Mouse (Mus musculus): ENCODE results near the gene Phactr1.
A peak's percentile ranks its signal among the peaks of the same experiment; 100 is the strongest.

Phactr1 gene

GRCm38 (mm10) chr13:42920062-42920461 lies 239.6 kb downstream of the Phactr1 start:
- no peak for DNase-seq (ENCODE audit: low read depth, low spot score)

- no peak for DNase-seq (ENCODE audit: low read depth, low spot score)
Observed at GRCm38 (mm10) chr13:42921769-42922450, 241.5 kb downstream of the Phactr1 start.

GRCm38 (mm10) chr13:42927778-42928177 lies 247.4 kb downstream of the Phactr1 start:
- DNase-seq (ENCODE audit: low read depth, low spot score): no peak

DNA sequence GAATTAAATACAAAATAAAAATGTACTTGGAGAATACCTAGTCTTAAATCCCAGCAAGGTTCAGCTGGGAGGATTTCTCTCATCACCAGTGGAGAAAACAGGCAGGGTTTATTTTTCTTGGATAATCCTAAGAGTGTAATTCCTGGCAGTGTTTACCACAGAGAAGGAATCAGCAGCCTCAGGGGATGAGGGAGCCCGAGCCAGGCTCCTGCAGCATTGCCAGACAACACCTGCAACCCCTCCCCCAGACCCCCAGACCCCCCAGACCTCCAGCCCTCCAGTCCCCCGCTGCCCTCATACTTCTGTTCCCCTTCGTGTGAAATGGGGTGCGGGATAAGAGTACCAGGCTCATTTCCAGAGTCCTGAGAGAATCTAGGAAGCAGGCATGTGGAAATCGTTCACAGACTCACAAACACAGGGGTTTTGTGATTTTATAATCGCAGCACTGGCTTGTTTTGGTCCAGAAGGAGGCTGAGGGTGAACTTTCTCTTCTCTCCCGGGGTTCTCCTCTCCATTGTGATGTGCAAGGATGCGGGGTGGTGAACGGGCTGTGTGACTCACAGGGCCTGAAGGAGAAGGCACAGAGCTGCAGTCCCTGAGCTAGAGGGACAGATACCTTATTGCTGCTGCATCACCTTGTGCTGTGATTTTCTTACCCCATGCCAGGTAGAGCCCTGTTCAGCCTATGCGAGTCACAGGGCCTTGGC lies 249.3 kb downstream of the Phactr1 start:
- no peak for DNase-seq (ENCODE audit: low read depth, low spot score)

- DNase-seq (ENCODE audit: low read depth, low spot score): no peak
Observed at GRCm38 (mm10) chr13:42932046-42932445, 251.6 kb downstream of the Phactr1 start.

GRCm38 (mm10) chr13:42934538-42935126 lies 254.2 kb downstream of the Phactr1 start:
- peak; percentile 77 for DNase-seq (ENCODE audit: low read depth, low spot score)

- no peak for DNase-seq (ENCODE audit: low read depth, low spot score)
Observed at GRCm38 (mm10) chr13:42937871-42938270, 257.4 kb downstream of the Phactr1 start.

GRCm38 (mm10) chr13:42938346-42938745 lies 257.9 kb downstream of the Phactr1 start:
- no peak for DNase-seq (ENCODE audit: low read depth, low spot score)

DNA sequence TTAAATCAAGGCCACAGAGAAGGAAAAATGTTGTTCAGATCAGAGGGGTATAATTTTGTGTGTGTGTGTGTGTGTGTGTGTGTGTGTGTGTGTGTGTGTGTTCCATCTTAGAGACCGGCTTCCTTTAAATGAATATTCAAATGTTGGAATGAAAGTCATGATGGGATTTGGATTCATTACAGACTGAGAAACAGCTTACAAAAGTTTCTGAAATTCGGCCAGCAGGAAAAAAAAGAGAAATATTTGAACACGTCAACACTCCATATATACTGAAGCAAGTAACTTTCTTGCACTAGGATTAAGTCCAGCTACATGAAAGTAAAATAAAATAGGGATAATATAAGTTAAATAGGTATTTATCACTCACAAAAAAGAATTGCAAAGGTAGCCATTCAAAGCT lies 259.8 kb downstream of the Phactr1 start:
- DNase-seq (ENCODE audit: low read depth, low spot score): no peak

- no peak for DNase-seq (ENCODE audit: low read depth, low spot score)
Observed at GRCm38 (mm10) chr13:42944106-42944505, 263.7 kb downstream of the Phactr1 start.

- peak; percentile 23 for DNase-seq (ENCODE audit: low read depth, low spot score)
Observed at GRCm38 (mm10) chr13:42945201-42945600, 264.8 kb downstream of the Phactr1 start.

DNA sequence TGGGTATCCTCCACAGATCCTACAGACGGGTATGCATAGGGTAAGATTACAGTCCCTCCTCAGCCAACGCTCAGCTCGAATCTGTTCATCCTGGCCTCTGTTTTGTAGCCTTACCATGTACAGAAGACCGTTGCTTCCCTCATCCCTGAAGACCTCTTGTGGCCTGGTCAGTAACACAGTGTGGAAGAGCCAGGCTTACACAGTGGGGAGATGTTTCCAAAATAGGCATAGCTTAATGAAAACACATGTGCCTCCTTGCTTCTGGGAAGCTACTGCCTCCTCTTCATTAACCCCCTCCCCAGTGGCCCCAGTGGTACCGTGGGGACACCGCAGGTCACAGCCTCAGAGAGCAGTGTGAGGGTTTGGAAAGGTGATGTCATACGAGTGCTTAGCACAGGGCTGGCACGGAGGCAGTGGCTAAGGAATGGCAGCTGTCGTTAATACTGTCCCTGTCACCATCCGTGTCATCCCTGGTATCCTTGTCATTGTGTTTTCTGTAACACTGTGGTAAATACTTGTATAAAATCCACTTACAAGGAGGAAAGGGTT lies 268.4 kb downstream of the Phactr1 start:
- DNase-seq (ENCODE audit: low read depth, low spot score): no peak

GRCm38 (mm10) chr13:42949336-42949735 lies 268.9 kb downstream of the Phactr1 start:
- DNase-seq (ENCODE audit: low read depth, low spot score): no peak

DNA sequence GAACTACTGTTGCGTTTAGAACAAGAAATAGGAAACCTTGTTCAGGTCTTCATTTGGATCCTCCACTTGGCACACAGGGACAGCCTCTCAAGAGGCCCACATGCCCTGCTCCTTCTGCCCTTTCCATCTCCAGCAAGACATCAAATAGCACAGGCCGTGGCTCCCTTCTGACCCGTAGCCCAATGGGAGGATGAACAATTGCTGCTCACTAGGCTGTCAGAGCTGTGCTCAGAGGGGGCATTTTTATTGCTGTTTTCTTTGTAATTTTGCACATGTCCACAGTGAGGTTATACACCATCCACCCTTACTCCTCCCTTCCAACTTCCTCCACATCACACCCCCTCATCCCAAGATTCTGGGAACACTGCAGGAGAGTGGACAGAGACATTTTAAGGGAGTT lies 269.6 kb downstream of the Phactr1 start:
- DNase-seq (ENCODE audit: low read depth, low spot score): no peak

GRCm38 (mm10) chr13:42952037-42952721 lies 271.8 kb downstream of the Phactr1 start:
- no peak for DNase-seq (ENCODE audit: low read depth, low spot score)

DNA sequence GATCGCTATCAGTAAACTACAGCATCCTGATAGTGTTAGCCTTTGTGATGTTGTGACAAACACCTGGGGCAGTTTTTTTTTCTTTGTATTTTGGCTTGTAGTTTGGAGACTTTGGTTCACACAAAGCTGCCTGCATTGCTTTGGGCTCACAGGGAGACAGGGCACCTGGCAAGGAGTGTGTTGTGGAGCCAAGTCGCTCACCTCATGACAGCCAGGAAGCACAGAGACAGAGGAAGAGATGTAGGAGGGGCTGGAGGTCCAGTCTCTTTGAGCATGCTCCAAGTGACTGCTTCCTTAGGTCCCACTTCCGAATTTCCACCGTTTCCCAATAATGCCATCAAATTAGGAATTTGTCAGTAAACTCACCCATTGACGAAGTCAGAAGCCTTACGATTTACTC lies 272.6 kb downstream of the Phactr1 start:
- DNase-seq (ENCODE audit: low read depth, low spot score): no peak

DNA sequence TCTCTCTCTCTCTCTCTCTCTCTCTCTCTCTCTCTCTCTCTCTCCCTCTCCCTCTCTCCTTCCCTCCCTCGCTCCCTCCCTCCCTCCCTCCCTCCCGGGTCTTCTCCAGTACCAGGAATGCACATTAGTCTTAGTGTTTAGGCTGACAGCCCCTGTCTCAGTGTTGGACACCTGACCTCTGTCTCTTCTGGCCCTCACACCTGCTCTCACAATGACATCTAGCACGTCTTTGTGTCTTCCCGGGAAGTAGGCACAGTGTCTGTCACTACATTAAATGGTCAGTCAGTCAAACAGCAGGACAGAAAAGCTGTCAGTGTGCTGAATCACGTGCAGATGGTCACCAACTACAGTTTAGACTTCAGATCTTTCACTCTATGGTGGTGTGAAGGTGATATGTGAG lies 273.7 kb downstream of the Phactr1 start:
- DNase-seq (ENCODE audit: low read depth, low spot score): no peak

DNA sequence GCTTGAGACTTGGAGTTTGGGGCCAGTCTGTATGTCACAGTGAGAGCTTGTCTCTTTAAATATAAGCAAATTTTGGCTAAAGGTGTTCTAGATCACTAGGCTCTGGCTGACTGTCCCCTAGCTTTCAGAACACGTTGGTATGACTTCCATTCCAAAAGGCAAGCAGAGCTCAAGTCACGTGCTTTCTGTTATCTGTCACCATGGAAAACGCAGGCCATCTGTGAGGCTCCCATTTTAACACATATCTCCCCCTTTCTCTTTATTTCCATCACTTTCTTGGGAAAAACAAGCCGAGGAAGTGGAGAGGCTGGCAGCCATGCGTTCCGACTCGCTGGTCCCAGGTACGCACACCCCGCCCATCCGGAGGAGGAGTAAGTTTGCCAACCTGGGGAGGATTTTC lies 275.9 kb downstream of the Phactr1 start:
- DNase-seq (ENCODE audit: low read depth, low spot score): no peak

- no peak for DNase-seq (ENCODE audit: low read depth, low spot score)
Observed at GRCm38 (mm10) chr13:42957856-42958255, 277.4 kb downstream of the Phactr1 start.

DNA sequence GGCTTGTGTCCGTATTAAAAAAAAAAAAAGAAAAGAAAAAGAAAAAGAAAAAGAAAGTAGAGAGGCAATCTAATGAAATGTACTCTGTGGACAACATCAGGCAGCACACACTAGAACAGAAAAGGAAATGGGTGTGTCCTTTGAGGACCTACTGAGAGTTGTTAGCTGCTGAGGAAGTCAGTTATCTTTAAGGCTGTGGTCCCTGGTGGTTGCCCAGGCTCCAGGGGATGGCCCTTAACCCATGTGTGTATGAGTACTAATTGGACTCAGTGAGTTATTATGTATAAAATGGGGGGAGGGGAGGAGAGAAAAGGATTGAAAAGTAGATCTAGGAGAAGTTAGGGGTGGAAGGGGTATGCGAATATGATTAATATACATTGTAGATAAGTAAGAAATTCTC lies 278.4 kb downstream of the Phactr1 start:
- no peak for DNase-seq (ENCODE audit: low read depth, low spot score)

- DNase-seq (ENCODE audit: low read depth, low spot score): no peak
Observed at GRCm38 (mm10) chr13:42961561-42961960, 281.1 kb downstream of the Phactr1 start.

DNA sequence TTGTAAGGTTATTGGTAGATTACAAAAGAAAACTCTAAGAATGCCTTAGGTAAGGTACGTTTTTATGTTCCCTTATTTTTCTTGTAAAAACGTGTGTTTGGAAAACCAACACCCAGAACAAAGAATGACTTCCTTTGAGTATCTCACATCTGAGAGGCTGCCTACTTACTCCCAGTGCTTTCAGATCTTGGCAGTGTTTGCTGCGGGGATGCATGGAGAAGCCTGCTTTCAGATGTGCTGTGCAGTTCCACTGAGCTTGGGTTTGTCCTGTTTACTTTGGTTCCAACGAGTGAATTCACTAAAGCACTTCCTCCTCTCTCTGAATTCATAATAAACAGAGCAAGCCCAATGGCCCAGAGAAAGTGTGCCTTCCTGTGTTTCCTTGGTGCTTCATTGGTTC lies 288.1 kb downstream of the Phactr1 start:
- DNase-seq (ENCODE audit: low read depth, low spot score): no peak

Data from mesoderm, embryonic 11.5 days (tissue).